Mouse (Mus musculus) inflammation-experienced regulatory T-cells (primary cell): ENCODE results near the gene C7. TPM values are rescaled to one million over a fixed set of nuclear protein-coding genes. Genes with fewer than 3 reads are reported as not detected.

ENCODE experiments used
- polyA plus RNA-seq, 2 experiments: library from polyadenylated mRNA; unstranded; fragments of 100-300 nt; shearing (Covaris generic); gene quantifications; one replicate each; pipeline ENCODE4 v1.2.1; 2017

C7 gene
- polyA plus RNA-seq: not detected

GRCm38 (mm10) chr15:5063635-5064034 is at the start of gene C7:
Gene C7, minus strand, starts transcription at chr15:5063740.

GRCm38 (mm10) chr15:5107686-5108654 is 44.4 kb upstream of the C7 start, which contains the start of gene Card6:
Gene Card6, minus strand, starts transcription at chr15:5108539.

Other genes starting within 250 kb of the C7 start
- under 1 TPM; 0.04 to 0.28 TPM for gene Mroh2b, start 165.0 kb downstream of the C7 start, polyA plus RNA-seq
- gene Card6, start 44.8 kb upstream of the C7 start, polyA plus RNA-seq: 10 to 100 TPM; 47.0 to 50.7 TPM
- gene Rpl37, start 52.9 kb upstream of the C7 start, polyA plus RNA-seq: 100 to 1,000 TPM; 769 to 799 TPM
- gene Prkaa1, start 80.1 kb upstream of the C7 start, polyA plus RNA-seq: 10 to 100 TPM; 28.2 to 37.4 TPM
- gene Ttc33, start 121.8 kb upstream of the C7 start, polyA plus RNA-seq: 10 to 100 TPM; 36.8 to 50.3 TPM
- gene Ptger4, start 180.4 kb upstream of the C7 start, polyA plus RNA-seq: 100 to 1,000 TPM; 111 to 141 TPM